Mouse (Mus musculus) heart, embryonic 11.5 days (tissue): Measurements from ENCODE around the gene Gm20894. TPM values are rescaled to one million over a fixed set of nuclear protein-coding genes. Genes with fewer than 3 reads are reported as not detected.
"Not testable (repeated sequence)": the region's sequence is repeated elsewhere in the genome, so short reads cannot be mapped to it uniquely, and the experiment has no call there.

Experiments
- ATAC-seq: fragments of 200-750 bp; cut with Nextera tagmentation; replicated peaks from 2 replicates; pipeline ENCODE4 v1.8.0; 2017; ENCODE audit warnings: moderate library complexity; ENCODE audit not compliant: insufficient number of reproducible peaks, low FRiP score, low TSS enrichment
- H3K27ac ChIP-seq: fragments of 300-500 bp; sonication (generic); 2 replicates; pipeline ENCODE4 v1.5.1; 2014; ENCODE audit warnings: mild to moderate bottlenecking, low read depth, low read length
- H3K27me3 ChIP-seq: fragments of 300-500 bp; sonication (generic); 2 replicates; pipeline ENCODE4 v1.6.1; 2014; ENCODE audit warnings: mild to moderate bottlenecking, low read length, mixed read lengths; ENCODE audit not compliant: control insufficient read depth, insufficient read depth
- H3K36me3 ChIP-seq: fragments of 300-500 bp; sonication (generic); 2 replicates; pipeline ENCODE4 v1.6.1; 2014; ENCODE audit warnings: mild to moderate bottlenecking, low read length, moderate library complexity, mixed read lengths; ENCODE audit not compliant: control insufficient read depth, insufficient read depth
- H3K4me1 ChIP-seq: fragments of 300-500 bp; sonication (generic); 2 replicates; pipeline ENCODE4 v1.6.1; 2014; ENCODE audit warnings: low read length; ENCODE audit not compliant: control insufficient read depth, insufficient read depth
- H3K4me2 ChIP-seq: fragments of 300-500 bp; sonication (generic); 2 replicates; pipeline ENCODE4 v1.6.1; 2014; ENCODE audit warnings: mild to moderate bottlenecking, moderate library complexity
- H3K4me3 ChIP-seq: fragments of 300-500 bp; sonication (generic); 2 replicates; pipeline ENCODE4 v1.5.1; 2014; ENCODE audit warnings: low read depth, low read length
- H3K9ac ChIP-seq: fragments of 300-500 bp; sonication (generic); 2 replicates; pipeline ENCODE4 v1.6.1; 2014; ENCODE audit warnings: mild to moderate bottlenecking, low read depth, low read length, moderate library complexity
- H3K9me3 ChIP-seq: fragments of 300-500 bp; sonication (generic); replicated peaks from 2 replicates; pipeline ENCODE4 v1.6.1; 2016; ENCODE audit warnings: low read length; ENCODE audit not compliant: control insufficient read depth
- WGBS: fragments of 180-500 bp; shearing (Covaris S2); extraction: QIAGEN DNeasy Blood & Tissue Kit; methylation state at CpG from one replicate; pipeline ENCODE4 v1.1.7; 2014; ENCODE audit not compliant: insufficient replicate concordance; 5-methylcytosine and 5-hydroxymethylcytosine counted together
- polyA plus RNA-seq: library from polyadenylated mRNA; unstranded; fragments of >200 nt; fragmentation: Nextera tagmentation; extraction: Ambion mirVana; gene quantifications from 2 replicates; pipeline ENCODE4 v1.2.1, GENCODE M21; 2014

Gm20894 gene
- not detected in 2 replicates for polyA plus RNA-seq

DNA sequence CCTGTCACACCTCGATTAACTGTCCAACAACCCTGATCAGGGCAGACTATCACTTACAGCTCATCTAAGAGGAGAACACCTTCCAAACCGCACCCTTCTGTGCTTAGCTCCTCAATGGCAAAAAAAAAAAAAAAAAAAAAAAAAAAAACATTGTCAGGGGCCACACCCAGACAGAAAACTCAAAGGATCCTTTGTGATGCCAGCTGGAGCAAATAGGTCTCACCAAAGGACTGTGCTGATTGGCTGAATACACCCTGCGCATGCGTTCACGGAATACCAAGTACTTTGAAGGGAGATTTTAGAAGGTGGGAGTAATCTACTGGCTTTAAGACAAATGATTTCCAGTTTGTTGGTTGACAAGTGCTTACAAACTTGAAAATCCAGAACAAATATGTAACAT, at the start of gene Gm20894:
Gene Gm20894 (minus strand): TSS at position 101 of the 400 bp plus-strand sequence.
- H3K4me2 ChIP-seq, H3K9me3 ChIP-seq, H3K27ac ChIP-seq, H3K4me1 ChIP-seq, H3K27me3 ChIP-seq, ATAC-seq, H3K36me3 ChIP-seq, H3K4me3 ChIP-seq, H3K9ac ChIP-seq: not testable (repeated sequence)
- no CpG with 5 or more reads among the region's 5 CpGs for whole genome bisulfite sequencing
